Mouse (Mus musculus): ENCODE measurements around the gene Lrrc8a.

GRCm38 (mm10) chr2:30238906-30239465, 1.5 kb downstream of the Lrrc8a start:
- no peak for TF ChIP-seq CTCF (IDR thresholded peaks at IDR 0.05; ENCODE audit: extremely low read depth, insufficient read depth, low read length)
- TF ChIP-seq POLR2A (IDR thresholded peaks at IDR 0.05; ENCODE audit: extremely low read depth, insufficient read depth, low read length), result no peak

Data from cortical plate, adult 2 months (tissue).